Mouse (Mus musculus) intestine, postnatal 0 days (tissue): ENCODE results near the gene Tmem185a. TPM values are rescaled to one million over a fixed set of nuclear protein-coding genes. Genes with fewer than 3 reads are reported as not detected.
A peak's percentile ranks its signal among the peaks of the same experiment; 100 is the strongest.
"Not testable (repeated sequence)": the region's sequence is repeated elsewhere in the genome, so short reads cannot be mapped to it uniquely, and the experiment has no call there.

ENCODE experiments used
- ATAC-seq: fragments of 200-750 bp; cut with Nextera tagmentation; 2 replicates; pipeline ENCODE4 v1.8.0; 2017; ENCODE audit warnings: mild to moderate bottlenecking, moderate TSS enrichment, moderate library complexity
- H3K27ac ChIP-seq: fragments of 300-500 bp; sonication (generic); 2 replicates; pipeline ENCODE4 v1.5.1; 2014; ENCODE audit warnings: mild to moderate bottlenecking, low read depth, low read length, moderate library complexity
- H3K27me3 ChIP-seq: fragments of 300-500 bp; sonication (generic); replicated peaks from 2 replicates; pipeline ENCODE4 v1.6.1; 2014; ENCODE audit warnings: low read length, mixed read lengths; ENCODE audit not compliant: control insufficient read depth, insufficient read depth
- H3K36me3 ChIP-seq: fragments of 300-500 bp; sonication (generic); 2 replicates; pipeline ENCODE4 v1.6.1; 2014; ENCODE audit warnings: mild to moderate bottlenecking, moderate library complexity; ENCODE audit not compliant: control insufficient read depth, insufficient read depth
- H3K4me1 ChIP-seq: fragments of 300-500 bp; sonication (generic); replicated peaks from 2 replicates; pipeline ENCODE4 v1.6.1; 2014; ENCODE audit warnings: antibody characterized with exemption, low read length, mixed read lengths; ENCODE audit not compliant: control insufficient read depth, insufficient read depth
- H3K4me2 ChIP-seq: fragments of 300-500 bp; sonication (generic); replicated peaks from 2 replicates; pipeline ENCODE4 v1.6.1; 2014; ENCODE audit warnings: low read depth, mild to moderate bottlenecking, moderate library complexity
- H3K4me3 ChIP-seq: fragments of 300-500 bp; sonication (generic); 2 replicates; pipeline ENCODE4 v1.5.1; 2014; ENCODE audit warnings: low read depth, low read length
- H3K9ac ChIP-seq: fragments of 300-500 bp; sonication (generic); 2 replicates; pipeline ENCODE4 v1.6.1; 2014; ENCODE audit warnings: mild to moderate bottlenecking, low read depth, low read length
- H3K9me3 ChIP-seq: fragments of 300-500 bp; sonication (generic); 2 replicates; pipeline ENCODE4 v1.6.1; 2016; ENCODE audit warnings: mixed run types; ENCODE audit not compliant: control insufficient read depth
- CTCF ChIP-seq: sonication (generic); IDR thresholded peaks from 2 replicates; pipeline ENCODE4 v1.5.1; 2016; ENCODE audit warnings: low read depth, mild to moderate bottlenecking, control low read depth, antibody characterized with exemption, moderate library complexity
- WGBS: fragments of 180-500 bp; shearing (Covaris S2); extraction: QIAGEN DNeasy Blood & Tissue Kit; methylation state at CpG from one replicate; pipeline ENCODE4 v1.1.7; 2014; 5-methylcytosine and 5-hydroxymethylcytosine counted together
- polyA plus RNA-seq: library from polyadenylated mRNA; unstranded; fragments of >200 nt; fragmentation: Nextera tagmentation; extraction: Ambion mirVana; gene quantifications from 2 replicates; pipeline ENCODE4 v1.2.1, GENCODE M21; 2015

Tmem185a gene
- 15.9 and 17.8 TPM in 2 replicates for polyA plus RNA-seq

GRCm38 (mm10) chrX:70476792-70477776 is at the start of gene Tmem185a:
TSS of gene Tmem185a (minus strand) at chrX:70477180.
- TF ChIP-seq CTCF: peak; percentile 35
- H3K4me2 ChIP-seq: peak within 1 kb of the TSS; percentile 65
- no peaks in the 10 kb centered on the region; the same call in 1 of the 2 replicates for H3K27me3 ChIP-seq
- H3K9me3 ChIP-seq: no peaks in the 10 kb centered on the region
- H3K27ac ChIP-seq: peak within 1 kb of the TSS; percentile 46; the same call in 1 of the 2 replicates
- H3K4me3 ChIP-seq: peak within 1 kb of the TSS; percentile 57
- H3K4me1 ChIP-seq: no peaks in the 10 kb centered on the region
- peak; percentile 87 for ATAC-seq
- WGBS: 21% methylated on average over 41 of the region's 42 CpGs
- H3K9ac ChIP-seq: peak within 1 kb of the TSS; percentile 58
- no peaks in the 10 kb centered on the region for H3K36me3 ChIP-seq

GRCm38 (mm10) chrX:70514413-70514812 is 37.4 kb upstream of the Tmem185a start:
- WGBS: 61% methylated on average over 3 of the region's 3 CpGs
- not testable (repeated sequence) for H3K4me1 ChIP-seq, H3K36me3 ChIP-seq, H3K27ac ChIP-seq, H3K4me3 ChIP-seq, H3K27me3 ChIP-seq, ATAC-seq, H3K9ac ChIP-seq, H3K4me2 ChIP-seq, H3K9me3 ChIP-seq

DNA sequence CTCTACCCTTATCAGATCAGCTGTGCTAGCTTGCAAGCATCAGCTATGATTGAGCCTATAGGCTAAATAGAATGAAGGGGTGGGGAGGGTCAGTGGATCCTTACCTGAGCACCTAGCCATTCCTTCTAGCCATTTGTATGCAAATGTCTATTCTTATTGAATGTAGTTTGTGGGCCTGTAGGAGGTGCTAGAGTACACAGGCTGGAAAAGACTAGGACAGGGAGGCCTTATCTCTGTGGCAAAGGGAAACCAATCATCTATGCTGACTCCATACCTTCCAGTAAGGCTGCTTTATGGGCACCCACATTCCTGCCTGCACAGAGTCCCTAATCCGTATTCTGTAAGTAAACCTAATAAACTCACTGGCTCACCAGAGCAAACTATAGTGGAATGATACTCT is 10.3 kb upstream of the Tmem185a start:
- not testable (repeated sequence) for ATAC-seq

DNA sequence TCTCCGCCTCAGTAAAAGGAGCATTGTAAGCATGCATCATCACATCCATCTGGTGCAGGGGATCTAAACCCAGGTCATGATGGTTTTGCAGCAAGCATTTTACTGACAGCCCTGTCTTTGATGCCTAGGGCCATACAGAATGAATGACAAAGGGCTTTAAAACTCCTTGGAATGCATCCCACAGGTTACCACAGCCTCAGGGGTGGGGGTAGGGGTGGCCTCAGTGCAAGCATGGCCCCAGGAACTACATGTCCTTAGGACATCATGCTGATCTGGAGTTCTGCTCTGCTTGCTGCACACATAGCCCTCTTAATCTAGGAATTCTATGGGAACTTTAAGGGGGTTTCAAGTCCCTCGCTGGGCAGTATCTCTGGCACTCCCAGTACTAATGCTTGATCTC is 5.2 kb upstream of the Tmem185a start:
- TF ChIP-seq CTCF: no peak
- Histone ChIP-seq H3K4me2 (no peak overlapping the region), H3K4me1 (no peaks in the 10 kb centered on the region), H3K9me3 (no peaks in the 10 kb centered on the region), H3K27ac (no peak overlapping the region), H3K36me3 (no peaks in the 10 kb centered on the region), H3K27me3 (no peaks in the 10 kb centered on the region; the same call in 1 of the 2 replicates), H3K4me3 (no peak overlapping the region), H3K9ac (no peak overlapping the region)
- ATAC-seq: no peak
- WGBS: 57% methylated on average over 2 of the region's 2 CpGs

More for the DNA sequence above, 10.3 kb upstream of the Tmem185a start:
- H3K9ac ChIP-seq, H3K27me3 ChIP-seq, H3K27ac ChIP-seq, H3K4me3 ChIP-seq, H3K4me2 ChIP-seq, H3K4me1 ChIP-seq, H3K9me3 ChIP-seq, H3K36me3 ChIP-seq: not testable (repeated sequence)
- WGBS: no CpG with 5 or more reads among the region's 1 CpGs

GRCm38 (mm10) chrX:70478701-70479100 is 1.7 kb upstream of the Tmem185a start:
- 57% methylated on average over 5 of the region's 5 CpGs for WGBS
- no peak for TF ChIP-seq CTCF
- Histone ChIP-seq H3K4me2 (no peak overlapping the region), H3K36me3 (no peaks in the 10 kb centered on the region), H3K27me3 (no peaks in the 10 kb centered on the region; the same call in 1 of the 2 replicates), H3K9ac (no peak overlapping the region), H3K27ac (no peak overlapping the region), H3K9me3 (no peaks in the 10 kb centered on the region), H3K4me1 (no peaks in the 10 kb centered on the region), H3K4me3 (no peak overlapping the region)
- no peak for ATAC-seq

DNA sequence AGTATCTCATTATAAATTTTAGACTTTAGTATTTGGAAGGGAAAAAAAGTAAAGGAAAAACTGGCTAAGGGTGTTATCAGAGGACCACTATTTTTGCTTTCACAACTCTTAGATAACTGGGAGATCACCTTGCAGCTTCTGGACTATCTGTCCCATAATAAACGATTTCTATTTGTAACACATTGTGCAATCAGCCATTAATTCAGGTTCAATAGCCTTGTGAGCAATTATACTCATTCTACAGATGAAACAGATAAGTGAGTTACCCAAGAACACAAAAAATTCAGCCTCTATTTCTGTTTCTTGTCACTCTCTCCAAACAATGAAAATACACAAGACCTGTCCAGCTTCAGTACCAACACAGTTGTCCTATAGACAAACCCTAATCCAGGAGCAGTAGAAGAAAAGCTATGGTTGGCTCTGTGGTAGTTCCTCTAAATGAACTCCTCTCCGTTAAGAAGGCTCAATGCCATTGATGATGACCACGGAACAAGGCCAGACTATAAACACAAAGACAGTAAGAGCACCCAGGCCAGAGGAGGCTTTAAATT is 1.7 kb downstream of the Tmem185a start:
- peak overlapping the region; percentile 65 for H3K4me2 ChIP-seq
- H3K4me1 ChIP-seq: no peaks in the 10 kb centered on the region
- no peak overlapping the region for H3K4me3 ChIP-seq
- H3K9ac ChIP-seq: no peak overlapping the region
- no peak for ATAC-seq
- no peak overlapping the region for H3K27ac ChIP-seq
- no peaks in the 10 kb centered on the region; the same call in 1 of the 2 replicates for H3K27me3 ChIP-seq
- no peak for TF ChIP-seq CTCF
- 71% methylated on average over 3 of the region's 3 CpGs for WGBS
- H3K9me3 ChIP-seq: no peaks in the 10 kb centered on the region
- H3K36me3 ChIP-seq: no peaks in the 10 kb centered on the region
